Mouse (Mus musculus): ENCODE results near the gene Nfix.

The Nfix gene

DNA sequence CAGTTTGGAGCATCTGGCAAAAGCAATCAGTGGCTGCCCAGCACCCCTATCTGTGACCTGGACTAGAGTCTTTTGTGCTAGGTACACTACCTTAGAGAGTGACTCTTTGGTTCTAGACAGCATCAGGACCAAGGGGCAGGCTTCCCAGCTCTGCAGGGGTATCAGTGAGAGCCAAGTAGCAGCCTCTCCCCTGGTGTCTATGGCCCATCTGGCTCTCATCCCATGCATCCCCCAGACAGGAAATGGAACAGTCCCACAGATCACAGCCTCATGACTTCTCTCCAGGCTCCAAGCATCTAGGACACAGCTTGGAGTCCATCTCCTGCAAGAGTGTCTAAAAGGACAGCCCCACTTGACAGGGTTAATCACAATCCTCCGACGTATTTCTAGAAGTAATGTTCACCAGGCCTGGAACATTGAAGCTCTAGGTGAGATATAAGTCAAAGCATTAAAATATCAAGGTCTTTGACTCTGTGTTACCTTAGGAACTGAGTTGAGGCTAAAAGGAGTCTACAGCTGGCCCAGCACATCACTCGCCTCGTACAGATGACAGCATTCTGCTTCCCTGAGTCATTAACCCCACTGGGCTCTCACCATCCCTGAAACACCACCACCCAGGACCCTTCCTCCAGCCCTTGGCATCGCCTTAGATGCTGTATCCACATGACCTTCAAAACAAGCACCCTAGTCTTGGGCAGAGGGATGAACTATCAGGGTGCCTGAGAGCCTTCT is 81.0 kb downstream of the Nfix start:
- in situ Hi-C loops (cut with MseI, MboI): no loop called here

DNA sequence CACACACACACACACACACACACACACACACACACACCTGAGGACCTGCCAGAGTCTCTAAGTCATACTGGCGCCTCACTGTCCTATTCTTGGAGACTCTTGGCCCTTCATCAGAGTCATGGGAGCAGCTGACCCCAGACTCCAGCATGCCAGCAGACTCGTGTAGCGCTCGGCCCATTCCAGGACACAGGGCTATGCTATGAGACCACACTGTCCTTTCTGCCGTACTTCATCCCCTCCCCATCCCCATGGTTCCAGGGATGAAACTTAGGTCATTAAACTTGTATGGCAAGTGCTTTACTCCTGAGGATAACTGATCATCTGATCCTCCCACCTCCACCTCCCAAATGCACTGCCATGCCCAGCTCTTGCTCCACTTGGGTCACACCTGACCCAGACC is 81.7 kb downstream of the Nfix start:
- in situ Hi-C loops (cut with MseI, MboI): no loop called here

- in situ Hi-C loops (cut with MseI, MboI): no loop called here
Observed at GRCm38 (mm10) chr8:84716790-84717189, 83.4 kb downstream of the Nfix start.

- in situ Hi-C loops (cut with MseI, MboI): no loop called here
Observed at GRCm38 (mm10) chr8:84715893-84716468, 84.2 kb downstream of the Nfix start.

DNA sequence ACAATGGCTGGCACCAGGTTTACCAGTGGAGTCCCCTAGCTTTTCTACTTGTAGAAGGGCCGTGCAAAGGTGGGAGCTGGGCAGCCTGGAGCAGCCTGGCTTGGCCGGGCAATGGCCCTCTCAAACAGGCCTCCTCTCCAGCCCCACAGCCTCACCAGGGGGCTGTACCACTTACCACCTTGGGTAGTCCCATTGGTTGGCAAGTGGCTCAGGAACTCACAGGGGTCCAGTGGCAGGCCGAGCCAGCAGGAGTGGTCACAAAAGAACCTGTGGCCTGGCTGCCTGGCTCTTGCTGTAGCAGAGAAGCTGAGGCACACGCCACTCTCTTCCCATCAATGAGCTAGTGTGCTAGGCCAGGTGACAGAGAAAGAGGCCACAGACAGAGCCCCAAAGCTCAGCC is 86.0 kb downstream of the Nfix start:
- in situ Hi-C loops (cut with MseI, MboI): no loop called here

- in situ Hi-C loops (cut with MseI, MboI): no loop called here
Observed at GRCm38 (mm10) chr8:84713381-84713780, 86.8 kb downstream of the Nfix start.

DNA sequence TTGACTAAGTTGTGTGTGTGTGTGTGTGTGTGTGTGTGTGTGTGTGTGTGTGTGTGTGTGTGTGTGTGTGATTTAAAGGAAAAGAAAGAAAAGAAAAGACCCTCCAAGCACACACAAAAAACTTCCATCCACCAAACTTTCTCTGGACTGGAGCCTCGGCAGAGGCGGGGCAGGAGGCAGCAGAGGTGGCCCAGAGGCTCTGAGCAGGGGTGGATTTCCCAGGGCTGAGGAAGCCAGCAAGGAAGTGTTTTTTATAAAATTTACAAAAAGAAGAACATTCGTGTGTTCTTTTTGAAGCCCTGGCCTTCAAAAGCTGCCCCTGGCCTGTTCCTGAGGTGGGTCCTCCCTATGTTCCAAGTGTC is 87.4 kb downstream of the Nfix start:
- in situ Hi-C loops (cut with MseI, MboI): no loop called here

DNA sequence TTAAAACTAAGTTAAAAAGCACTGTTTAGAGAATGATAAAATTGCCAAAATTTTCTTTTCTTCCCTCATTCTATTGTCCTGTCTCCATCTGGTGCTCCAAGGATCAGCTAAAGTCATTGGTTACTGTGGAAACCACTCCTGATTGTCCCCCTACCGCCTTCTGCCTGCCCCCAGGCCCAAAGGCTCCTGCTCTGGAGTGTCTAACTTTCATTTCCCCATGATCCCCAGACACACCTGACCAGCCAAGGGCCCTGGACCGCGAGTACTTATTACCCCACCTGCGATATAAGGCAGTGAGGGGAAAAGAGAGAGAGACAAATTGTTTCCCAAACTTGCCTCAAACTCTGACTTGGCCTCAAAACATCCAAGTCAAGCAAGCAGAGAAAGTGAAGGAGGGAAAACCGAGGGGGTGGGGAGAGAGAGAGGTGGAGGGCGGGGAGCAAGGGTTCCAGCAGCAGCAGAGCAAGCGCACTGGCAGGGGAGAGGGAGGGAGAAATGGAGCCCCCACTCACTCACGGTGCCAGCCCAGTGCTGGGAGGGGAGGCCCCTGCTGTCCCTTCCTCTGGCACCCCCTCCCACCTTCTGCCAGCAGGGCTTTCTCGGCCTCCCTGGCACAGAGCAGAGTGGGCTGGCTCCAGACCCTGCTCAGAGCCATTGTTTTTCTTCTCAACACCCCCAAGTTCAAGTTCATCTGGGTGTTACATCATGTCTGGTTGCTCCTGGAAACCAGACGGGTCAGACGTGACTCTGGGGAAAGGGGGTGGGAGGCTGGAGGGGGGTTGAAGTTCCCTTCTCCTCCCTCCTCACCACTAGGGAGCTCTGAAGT is 88.0 kb downstream of the Nfix start:
- in situ Hi-C loops (cut with MseI, MboI): no loop called here

DNA sequence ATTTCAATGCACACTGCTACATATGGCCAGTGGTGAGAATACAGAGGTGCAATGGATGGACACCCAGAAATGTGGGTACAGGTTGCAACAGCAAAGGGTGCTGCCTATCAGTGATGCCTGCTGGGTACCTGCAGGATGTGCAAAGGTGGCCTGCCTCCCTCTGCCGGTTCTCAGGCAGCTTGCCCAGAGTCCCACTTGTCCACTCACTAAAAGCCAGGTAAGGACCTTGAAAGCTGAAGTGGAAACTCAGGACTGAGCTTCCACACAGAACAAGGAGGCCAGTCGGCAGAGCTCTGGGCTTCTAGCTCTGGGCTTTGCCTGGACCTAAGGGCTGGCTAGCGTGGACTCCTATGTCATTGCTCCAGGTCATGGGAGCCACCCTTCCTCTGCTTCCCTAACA is 88.8 kb downstream of the Nfix start:
- in situ Hi-C loops (cut with MseI, MboI): no loop called here

DNA sequence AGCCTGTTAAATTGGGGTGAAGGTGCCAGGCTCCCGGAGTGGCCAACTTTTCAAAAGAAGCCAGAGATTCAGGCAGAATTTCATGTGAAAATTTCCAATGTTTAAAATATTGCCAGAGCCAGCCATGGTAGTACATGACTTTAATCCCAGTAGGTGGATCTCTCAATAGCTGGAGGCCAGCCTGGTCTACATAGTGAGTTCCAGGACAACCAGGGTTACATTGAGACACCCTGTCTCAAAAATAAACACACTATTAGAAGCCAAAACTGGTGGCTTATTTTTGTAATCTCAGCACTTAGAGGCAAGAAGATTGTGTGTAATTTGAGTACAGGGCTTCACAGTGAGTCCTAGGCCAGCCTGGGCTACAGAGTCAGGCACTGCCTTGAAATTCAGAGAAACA is 90.2 kb downstream of the Nfix start:
- in situ Hi-C loops (cut with MseI, MboI): loop anchor here (5.0 kb wide), 1 partner anchor 102 kb away; no protein-coding TSS in a partner anchor

GRCm38 (mm10) chr8:84708774-84709475 is 91.2 kb downstream of the Nfix start:
- in situ Hi-C loops (cut with MseI, MboI): loop anchor here (5.0 kb wide), 1 partner anchor 103 kb away; no protein-coding TSS in a partner anchor

DNA sequence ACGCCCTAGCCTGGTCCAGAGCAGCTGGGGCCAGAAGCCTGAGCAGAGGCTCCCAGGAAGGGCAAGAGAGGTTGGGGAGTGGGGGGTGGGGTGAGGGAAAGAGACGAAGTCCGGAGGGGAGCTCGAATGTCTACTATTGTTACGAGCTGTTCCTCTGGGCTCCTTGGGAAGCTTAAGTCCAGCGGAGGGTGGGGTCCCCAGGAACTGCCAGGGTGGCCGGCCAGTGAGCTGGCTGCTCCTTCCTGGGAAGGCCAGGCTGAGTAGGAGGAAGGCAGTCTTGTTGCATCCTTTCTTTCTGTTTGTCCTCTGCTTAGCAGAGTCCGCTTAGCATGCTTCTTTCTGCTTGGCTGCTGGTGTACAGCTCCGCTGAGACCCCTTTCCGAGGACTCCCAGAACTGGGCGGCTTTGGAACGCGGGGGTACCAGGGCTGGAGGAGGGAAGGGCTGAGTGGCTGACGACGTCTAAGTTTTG is 92.0 kb downstream of the Nfix start:
- in situ Hi-C loops (cut with MseI, MboI): loop anchor here (5.0 kb wide), 1 partner anchor 104 kb away; no protein-coding TSS in a partner anchor

GRCm38 (mm10) chr8:84707267-84707883 is 92.8 kb downstream of the Nfix start:
- in situ Hi-C loops (cut with MseI, MboI): loop anchor here (5.0 kb wide), 1 partner anchor 105 kb away; no protein-coding TSS in a partner anchor

DNA sequence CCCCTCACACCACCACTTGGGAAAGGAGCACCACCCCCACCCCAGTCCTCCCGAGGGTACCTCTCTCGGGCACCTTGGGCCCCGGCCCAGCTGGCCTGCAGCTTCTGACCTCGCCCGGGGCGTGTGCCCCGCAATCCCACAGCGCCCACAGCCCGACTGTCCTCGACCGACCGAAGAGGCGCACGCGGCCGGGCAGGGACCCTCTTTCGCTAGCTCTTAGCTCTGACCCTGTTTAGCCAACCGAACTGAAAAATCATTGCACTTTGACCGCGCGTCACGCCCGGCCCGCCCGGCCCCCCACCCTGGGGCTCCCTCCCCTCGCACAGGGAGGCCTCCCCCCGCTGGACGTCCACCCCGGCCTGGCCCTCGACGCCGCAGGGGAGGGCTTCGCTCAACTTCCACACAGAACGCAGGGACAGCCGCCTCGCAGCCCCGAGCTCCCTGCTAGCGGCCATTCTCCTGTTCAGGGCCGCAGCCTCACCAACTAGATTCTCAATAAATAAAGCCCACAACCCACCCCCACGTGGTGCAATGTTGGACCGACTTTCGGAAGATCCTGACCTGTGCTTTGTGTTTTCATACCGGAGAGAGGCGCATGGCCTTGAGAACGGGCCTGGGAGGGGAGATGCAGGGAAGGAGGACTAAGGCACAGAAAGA is 93.4 kb downstream of the Nfix start:
- in situ Hi-C loops (cut with MseI, MboI): loop anchor here (5.0 kb wide), 1 partner anchor 106 kb away; no protein-coding TSS in a partner anchor

DNA sequence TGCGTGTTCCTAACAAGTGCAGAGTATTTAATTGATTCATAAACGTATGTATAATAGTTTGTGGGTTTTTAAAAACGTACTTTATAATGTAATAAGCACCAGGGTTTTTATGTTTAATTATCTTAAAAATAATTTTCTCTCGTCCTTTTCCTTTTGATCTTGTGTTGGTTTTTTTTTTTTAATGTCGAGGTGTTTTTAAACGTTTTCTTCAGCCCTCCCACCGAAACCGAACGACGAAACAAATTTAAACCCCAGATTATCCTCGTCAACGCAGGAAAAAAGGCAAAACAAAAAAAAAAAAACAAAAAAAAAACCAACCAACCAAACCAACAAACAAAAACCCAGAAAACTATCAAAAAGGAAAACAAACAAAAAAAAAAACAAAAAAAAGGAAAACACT is 94.2 kb downstream of the Nfix start:
- in situ Hi-C loops (cut with MseI, MboI): loop anchor here (5.0 kb wide), 1 partner anchor 106 kb away; no protein-coding TSS in a partner anchor

DNA sequence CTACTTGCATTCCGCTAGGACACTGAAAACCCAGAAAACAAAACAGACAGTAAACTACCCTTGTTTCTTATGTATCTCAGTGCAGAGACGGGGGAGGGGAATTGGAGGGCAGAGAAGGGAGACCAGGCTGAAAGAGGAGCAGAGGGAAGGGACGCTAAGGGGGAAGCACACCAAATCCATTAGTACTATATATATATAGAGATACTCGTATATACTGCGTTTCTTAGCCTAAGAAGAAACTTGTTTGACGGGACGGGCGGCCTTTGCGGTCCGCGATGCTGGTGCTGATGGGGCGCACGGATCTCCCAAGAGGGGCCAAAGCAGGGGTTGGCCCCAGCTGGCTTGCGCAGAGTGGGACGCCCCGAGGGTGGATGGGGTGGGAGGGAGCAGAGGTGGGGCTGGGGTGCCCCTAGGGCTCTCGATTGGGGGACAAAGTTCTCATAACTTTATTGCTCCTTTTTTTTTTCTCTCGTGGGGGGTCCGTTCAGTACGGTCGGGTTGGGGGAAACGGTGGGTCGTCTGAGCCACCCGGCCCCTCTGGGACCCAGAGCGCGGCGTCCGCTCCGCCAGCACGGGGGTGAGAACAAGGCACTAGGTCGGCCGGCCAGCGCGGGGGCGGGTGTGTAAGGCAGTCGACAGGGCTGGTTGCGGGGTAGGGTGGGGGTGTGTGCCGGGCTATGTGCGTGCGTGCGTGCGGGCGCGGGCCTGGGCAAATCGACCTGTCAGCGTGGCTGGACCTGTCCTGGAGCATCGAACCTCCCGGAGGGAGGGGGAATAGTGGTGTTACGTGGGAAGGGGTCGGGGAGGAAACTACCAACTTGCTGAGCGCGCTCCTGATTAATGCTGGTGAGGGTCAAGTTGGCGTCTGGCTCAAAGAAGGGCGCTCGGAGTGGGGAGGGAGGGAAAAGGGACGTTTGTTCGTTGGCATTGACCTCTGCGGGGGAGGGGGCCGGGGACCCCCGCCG is 95.0 kb downstream of the Nfix start:
- in situ Hi-C loops (cut with MseI, MboI): loop anchor here (5.0 kb wide), 1 partner anchor 107 kb away; no protein-coding TSS in a partner anchor

GRCm38 (mm10) chr8:84704356-84704755 is 95.8 kb downstream of the Nfix start:
- in situ Hi-C loops (cut with MseI, MboI): no loop called here

GRCm38 (mm10) chr8:84703466-84704249 is 96.5 kb downstream of the Nfix start:
- in situ Hi-C loops (cut with MseI, MboI): no loop called here

Data from mouse trophoblast stem cell (cell line).